Mouse (Mus musculus) kidney, postnatal 36 days (tissue): ENCODE data around the gene Fam19a2.

ENCODE experiments used
- DNase-seq, 2 experiments: peaks; one replicate each; pipeline ENCODE4 v3.0.0; 2021 to 2022; ENCODE audit warnings: mixed read lengths in 2 of 2

The Fam19a2 gene

GRCm38 (mm10) chr10:123572342-123573070, 308.7 kb downstream of the Fam19a2 start:
- DNase-seq, result no peak

GRCm38 (mm10) chr10:123577823-123578222, 314.0 kb downstream of the Fam19a2 start:
- no peak for DNase-seq

- no peak for DNase-seq
Measured at GRCm38 (mm10) chr10:123579012-123579411, 315.2 kb downstream of the Fam19a2 start.

GRCm38 (mm10) chr10:123595043-123595442, 331.2 kb downstream of the Fam19a2 start:
- DNase-seq, result no peak

GRCm38 (mm10) chr10:123597059-123597458, 333.3 kb downstream of the Fam19a2 start:
- no peak for DNase-seq

- no peak for DNase-seq
Measured at GRCm38 (mm10) chr10:123605671-123606070, 341.9 kb downstream of the Fam19a2 start.

- no peak for DNase-seq
Measured at GRCm38 (mm10) chr10:123626691-123627090, 362.9 kb downstream of the Fam19a2 start.

GRCm38 (mm10) chr10:123629248-123629744, 365.5 kb downstream of the Fam19a2 start:
- DNase-seq, result no peak

- no peak for DNase-seq
Measured at GRCm38 (mm10) chr10:123632029-123632428, 368.2 kb downstream of the Fam19a2 start.

GRCm38 (mm10) chr10:123636655-123637054, 372.9 kb downstream of the Fam19a2 start:
- no peak for DNase-seq

GRCm38 (mm10) chr10:123637496-123637895, 373.7 kb downstream of the Fam19a2 start:
- DNase-seq, result no peak

GRCm38 (mm10) chr10:123645568-123645967, 381.8 kb downstream of the Fam19a2 start:
- no peak for DNase-seq

- DNase-seq, result no peak
Measured at GRCm38 (mm10) chr10:123671208-123671607, 407.4 kb downstream of the Fam19a2 start.

- no peak for DNase-seq
Measured at GRCm38 (mm10) chr10:123678284-123678864, 414.6 kb downstream of the Fam19a2 start.

- no peak for DNase-seq
Measured at GRCm38 (mm10) chr10:123682718-123683255, 419.0 kb downstream of the Fam19a2 start.

GRCm38 (mm10) chr10:123692186-123692925, 428.6 kb downstream of the Fam19a2 start:
- DNase-seq, result no peak

- DNase-seq, result no peak
Measured at GRCm38 (mm10) chr10:123692926-123693224, 429.1 kb downstream of the Fam19a2 start.

- no peak for DNase-seq
Measured at GRCm38 (mm10) chr10:123702595-123702994, 438.8 kb downstream of the Fam19a2 start.

- no peak for DNase-seq
Measured at GRCm38 (mm10) chr10:123707026-123707425, 443.2 kb downstream of the Fam19a2 start.

- DNase-seq, result no peak
Measured at GRCm38 (mm10) chr10:123710738-123711137, 446.9 kb downstream of the Fam19a2 start.

GRCm38 (mm10) chr10:123721952-123722460, 458.2 kb downstream of the Fam19a2 start:
- peak; percentile 51 to 54 for DNase-seq

GRCm38 (mm10) chr10:123723641-123724040, 459.8 kb downstream of the Fam19a2 start:
- no peak for DNase-seq

- DNase-seq, result no peak
Measured at GRCm38 (mm10) chr10:123748317-123748716, 484.5 kb downstream of the Fam19a2 start.
